Mouse (Mus musculus) embryo, embryonic 9.5 days (tissue): Measurements from ENCODE around the gene Hdac10.

Source experiments
- DNase-seq: peaks from one replicate; pipeline ENCODE4 v3.0.0-alpha.2; 2017; ENCODE audit errors: extremely low spot score

The Hdac10 gene

DNA sequence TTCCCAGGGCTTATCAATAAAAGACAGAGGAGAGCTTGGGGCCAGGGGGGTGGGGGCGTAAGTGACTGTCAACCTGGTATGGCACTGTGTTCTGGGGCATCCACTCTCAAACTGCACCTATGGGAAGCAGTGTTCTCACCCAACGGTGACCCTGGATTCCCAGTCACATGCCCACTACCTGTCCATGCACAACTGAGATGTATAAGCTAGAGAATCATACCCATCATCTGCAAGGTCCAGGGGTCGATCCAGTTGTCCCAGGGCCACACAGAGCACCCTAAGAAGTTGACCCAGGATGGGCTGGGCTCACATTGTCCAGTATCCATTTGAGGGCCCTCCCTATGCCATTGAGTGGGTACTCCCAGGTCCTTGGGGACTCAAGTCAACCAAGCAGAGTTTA lies 4.2 kb downstream of the Hdac10 start:
- DNase-seq: no peak

DNA sequence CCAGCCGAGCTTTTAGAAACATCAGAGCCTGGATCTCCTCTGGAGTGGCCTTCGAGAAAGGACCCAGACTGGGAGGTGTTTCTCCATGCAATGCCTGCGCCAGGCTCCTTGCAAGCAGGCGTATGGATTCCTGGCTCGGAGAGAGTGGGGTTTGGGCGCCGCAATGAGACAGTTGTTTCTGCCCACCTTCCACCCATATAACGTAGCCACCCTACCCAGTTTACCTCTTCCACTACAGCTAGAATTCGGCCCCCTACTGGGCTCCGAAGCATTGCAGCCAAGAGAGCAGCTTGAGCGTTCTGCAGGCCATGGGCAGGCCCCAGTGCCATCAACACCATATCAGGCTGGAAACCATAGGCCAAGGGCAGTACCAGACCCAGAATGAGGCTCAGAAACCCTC lies 4.9 kb downstream of the Hdac10 start:
- DNase-seq: peak; percentile 45

DNA sequence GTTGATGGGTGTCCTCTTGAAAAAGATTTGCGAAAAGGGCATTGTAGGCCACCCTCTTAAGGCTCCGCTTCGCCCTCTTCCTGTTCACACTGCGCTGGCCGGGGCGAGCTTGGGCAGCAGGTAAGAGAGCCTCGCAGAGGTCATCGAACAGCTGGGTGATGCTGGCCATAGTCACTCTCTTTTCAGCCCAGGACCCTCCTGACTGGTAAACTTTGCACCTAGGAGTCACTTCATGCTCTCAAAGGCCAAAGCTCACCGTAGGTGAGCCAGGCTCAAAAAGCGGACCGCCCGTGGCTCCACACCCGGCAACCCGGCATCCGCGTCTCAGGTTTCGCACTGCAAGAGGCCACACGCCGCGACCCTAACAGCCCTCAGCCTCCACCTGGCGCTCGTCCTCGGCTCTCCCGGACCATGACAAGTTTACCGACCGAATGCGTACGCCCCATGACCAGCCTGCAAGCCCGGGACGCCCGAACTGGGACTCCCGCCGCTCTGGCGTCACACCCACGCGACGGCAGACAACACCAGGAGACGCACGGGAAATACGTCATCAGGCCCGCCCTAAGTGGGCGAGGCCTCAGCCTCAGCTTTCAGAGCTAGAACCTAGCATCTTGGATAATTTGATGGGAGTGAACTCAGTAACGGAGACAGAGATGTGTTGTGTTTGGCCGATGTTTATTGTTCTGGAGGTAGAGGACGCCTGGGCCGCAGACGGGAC lies 5.7 kb downstream of the Hdac10 start, which contains the start of gene Tubgcp6:
TSS of gene Tubgcp6 (minus strand) at position 464 of the 718 bp plus-strand sequence.
- peak; percentile 93 for DNase-seq

DNA sequence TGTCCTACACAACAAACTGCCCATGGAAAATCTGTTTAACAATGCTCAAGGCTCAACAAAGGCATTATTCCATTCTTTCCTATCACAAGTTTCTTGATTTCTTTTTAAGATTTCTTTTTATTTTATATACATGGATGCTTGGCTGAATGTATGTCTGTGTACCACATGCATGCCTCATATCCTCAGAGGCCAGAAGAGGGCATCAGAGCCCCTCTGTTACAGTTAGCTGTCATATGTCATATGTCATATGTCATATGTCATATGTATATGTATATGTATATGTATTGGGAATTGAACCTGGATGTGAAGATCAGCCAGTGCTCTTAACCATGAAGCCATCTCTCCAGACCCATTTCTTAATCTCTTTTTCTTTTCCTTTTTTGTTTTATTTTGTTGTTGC lies 10.5 kb downstream of the Hdac10 start:
- DNase-seq: no peak

DNA sequence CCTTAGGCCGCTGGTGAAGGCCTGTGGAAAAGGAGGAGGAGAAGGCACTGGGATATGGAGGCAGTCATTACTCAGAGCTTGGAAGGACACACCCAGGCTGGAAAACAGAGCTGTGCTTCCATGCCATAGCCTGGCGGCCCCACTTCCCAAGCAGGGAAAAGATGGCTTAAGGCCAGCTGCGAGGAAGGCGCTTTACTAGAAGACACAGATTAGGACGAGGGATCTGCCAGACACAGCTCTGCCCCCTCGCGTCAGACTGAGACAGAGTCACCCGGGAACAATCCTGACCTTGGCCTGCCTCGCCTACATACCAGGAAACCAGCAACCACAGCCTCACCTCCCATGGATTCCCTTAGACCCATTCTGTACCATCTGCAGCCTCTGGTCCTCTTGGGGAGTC lies 18.4 kb downstream of the Hdac10 start:
- DNase-seq: no peak

DNA sequence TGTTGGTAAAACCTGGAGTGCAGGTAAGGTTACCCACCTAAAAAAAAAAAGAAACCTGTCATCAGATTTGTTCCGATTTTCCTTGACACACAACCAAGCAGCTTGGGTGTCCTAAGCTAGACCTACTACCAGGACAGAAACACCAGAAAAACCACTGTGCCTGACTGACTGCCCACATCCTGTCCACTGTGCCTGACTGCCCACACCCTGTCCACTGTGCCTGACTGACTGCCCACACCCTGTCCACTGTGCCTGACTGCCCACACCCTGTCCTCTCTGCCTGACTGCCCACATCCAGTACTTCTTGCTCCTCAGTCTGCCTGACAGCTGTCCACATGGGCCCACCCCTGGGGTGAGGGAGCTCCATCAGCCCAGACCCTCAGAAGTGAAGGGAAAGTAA lies 21.5 kb downstream of the Hdac10 start:
- no peak for DNase-seq

DNA sequence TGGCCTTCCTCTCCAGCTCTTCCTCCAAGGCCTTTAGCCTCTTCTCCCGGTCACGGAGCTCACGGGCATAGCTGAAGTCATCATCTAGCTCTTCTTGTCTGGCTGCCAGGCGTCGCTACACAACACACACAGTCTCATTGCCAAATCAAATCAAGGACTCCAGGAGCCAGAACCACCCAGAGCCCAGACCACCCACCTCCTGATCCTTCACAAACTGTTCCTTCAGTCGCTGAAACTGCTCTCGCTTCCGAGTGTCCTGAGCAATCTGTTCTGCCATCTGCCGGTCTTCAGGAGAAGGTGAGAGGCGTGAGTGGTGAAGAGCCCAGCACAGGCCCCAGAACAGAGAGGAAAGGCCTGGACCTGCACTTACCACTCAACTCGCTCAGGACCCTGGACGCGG lies 22.4 kb downstream of the Hdac10 start:
- DNase-seq: no peak

DNA sequence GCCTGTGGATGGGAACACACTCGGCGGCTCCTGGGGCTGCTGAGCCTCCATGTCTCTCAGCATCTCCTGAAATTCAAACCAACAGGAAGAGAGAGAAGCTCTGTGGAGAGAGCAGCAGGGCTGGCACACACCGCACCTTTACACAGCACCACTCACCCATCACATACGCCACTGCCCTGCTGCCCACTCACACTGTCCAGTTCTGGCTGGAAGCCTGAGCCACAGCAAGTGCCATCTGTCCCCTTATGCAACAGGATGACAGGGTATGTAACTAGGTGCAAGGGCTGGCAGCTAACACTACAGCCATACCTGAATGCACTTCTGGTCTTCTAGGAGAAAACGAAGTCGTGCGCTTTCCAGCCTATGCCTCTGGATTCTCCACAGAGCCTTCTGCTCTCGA lies 24.1 kb downstream of the Hdac10 start:
- DNase-seq: no peak

DNA sequence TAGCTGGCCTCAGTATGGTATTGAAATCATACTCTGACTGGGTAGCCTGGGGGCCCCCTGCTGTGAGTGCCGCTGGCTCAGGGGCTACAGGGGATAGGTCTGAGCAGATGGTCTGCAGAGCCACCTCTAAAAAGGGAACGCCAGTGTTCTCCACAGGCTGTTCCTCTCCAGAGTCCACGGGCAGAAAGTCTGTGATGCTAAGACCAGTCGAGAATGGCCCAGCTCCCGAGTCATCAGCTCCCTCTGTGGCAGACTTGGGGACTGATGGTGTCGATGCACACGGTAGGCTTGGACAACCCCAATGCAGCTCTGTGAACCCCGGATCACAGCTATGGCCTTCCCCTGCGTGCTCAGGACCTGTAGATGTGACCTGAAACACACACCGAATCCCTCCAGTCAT lies 24.6 kb downstream of the Hdac10 start:
- no peak for DNase-seq

DNA sequence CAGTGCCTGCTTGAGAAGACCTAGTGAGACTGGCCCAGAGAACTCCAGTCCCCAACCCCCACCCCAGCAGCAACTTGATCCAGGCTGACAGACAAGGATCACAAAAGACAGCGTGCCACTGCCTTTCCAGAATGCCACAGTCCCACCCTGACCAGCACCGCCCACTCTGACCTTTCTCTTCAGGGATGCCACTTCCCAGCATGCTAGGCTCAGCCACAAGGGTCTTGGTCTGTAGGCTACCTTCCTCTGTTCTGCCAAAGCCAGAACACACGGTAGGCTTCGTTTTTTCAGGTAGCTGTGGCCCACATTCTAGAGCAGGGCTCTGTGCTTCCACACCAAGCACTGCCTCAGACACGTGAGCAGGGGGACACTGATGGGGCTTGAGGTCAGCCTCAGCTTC lies 25.9 kb downstream of the Hdac10 start:
- no peak for DNase-seq

DNA sequence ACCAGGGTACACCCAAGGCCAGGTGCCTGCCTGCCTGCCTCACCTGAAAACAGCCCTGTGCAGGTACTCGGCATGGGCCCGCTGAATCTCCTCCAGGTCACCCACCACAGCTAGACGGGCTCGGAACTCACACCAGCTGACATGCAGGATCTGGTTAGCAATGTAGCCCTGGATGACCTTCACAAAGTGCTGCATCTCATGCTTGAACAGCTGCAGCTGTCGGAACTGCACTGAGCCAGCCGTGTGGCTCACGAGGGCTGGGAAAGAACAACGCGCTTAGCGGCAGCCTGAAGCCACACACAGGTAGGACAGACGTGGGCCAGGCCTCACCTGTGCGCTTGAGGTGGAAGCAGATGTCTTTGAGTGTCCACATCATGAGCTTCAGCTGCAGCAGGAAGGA lies 27.7 kb downstream of the Hdac10 start:
- no peak for DNase-seq

DNA sequence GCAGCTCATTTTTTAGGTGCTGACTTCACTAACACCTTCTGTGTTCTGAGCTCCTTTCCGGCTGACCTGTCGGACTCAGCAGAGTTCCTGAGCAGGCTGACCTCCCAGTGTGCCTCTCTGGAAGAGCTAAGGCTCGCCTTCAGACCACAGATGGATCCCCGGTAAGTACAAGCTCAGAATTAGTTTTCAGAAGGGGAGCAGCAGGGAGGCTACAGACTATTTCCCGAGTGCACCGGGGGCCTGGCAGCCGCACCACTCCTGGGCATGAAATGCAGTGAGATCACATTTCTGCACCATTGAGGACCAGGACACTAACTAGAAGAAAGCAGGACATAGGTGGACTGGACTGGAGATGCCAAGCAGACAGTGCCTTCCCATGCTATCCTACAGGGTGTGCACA lies 29.9 kb downstream of the Hdac10 start:
- no peak for DNase-seq

DNA sequence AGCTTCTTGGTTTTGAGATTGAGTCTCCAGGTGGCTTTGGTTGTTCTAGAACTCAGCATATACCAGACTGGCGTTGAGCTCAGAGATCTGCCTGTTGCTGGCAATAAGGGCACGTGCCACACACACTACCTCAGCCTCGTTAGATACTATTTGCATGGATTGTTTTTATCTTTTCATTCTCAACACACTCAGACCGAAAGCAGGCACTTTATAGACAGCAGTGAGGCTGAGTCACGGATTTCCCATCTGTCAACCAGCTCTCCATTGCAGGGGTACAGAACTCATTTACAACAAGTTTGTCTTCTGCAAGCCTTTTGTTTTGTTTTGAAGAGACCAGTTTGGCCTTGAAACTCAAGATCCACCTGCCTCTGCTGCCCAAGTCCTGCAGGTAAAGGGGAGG lies 31.1 kb downstream of the Hdac10 start:
- no peak for DNase-seq

DNA sequence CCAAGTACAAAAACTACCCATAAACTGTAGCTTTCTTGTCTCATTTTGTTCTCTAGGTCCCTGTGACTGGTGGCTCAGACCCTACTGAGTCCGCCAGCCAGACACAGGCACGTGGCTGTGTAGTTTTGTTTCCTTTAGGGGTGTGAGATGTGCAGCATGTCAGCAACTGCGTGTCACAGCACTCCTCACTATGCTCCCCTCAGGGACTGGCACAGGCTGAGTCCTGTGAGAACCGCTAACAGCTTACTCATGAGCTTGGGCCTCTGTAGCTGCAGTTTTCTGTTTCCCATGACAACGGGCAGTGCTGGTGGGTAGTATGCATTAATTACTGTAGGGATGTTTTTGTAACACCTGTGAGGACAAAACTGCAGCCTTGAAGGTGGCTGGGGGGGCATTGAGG lies 36.3 kb downstream of the Hdac10 start:
- DNase-seq: no peak

DNA sequence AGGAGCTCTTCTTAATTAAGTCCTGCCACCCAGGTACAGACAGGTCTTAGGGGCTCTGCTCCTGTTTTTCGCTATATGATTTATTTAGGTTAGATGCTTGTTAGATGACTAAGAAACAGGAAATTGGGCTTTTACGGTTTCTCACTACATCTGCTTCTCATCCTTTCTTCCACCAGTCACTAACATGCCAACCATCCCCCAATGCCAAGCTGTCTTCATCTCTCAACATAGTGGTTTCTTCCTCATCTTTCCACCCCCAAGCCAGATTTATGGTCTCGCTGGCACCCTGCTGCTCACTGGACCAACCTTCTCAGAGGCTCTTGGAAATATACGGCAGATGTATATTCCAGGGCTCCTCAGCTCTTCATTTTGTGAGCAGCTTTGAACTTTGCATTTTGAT lies 37.8 kb downstream of the Hdac10 start:
- DNase-seq: no peak

DNA sequence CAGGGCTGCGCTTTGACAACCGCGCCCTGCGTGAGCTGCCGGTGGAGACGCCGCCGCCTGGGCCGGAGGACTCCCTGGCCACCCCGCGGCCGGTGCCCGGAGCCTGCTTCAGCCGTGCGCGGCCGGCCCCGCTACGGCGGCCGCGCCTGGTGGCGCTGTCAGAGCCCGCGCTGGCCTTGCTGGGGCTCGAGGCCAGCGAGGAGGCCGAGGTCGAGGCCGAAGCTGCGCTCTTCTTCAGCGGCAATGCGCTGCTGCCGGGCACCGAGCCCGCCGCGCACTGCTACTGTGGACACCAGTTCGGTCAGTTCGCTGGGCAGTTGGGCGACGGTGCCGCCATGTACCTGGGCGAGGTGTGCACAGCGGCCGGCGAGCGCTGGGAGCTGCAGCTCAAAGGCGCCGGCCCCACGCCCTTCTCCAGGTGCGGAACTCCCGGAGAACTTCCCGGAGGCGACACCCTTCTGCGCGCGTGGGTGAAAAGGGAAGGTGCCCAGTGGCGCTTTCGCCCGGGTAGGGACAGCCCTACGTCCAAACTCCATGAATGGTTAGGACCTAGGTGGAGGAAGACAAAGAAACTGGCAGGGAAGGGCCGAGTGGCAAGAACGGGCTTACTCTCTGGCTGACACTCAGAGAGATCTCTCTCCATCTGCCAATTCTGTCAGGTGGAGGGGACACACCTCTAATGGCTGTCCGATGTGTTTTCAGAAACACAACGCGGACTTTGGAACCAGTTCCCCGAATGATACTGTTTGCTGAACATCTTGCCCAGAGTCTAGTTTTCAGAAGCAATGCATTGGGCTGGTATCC lies 39.0 kb downstream of the Hdac10 start:
- peak; percentile 29 for DNase-seq

DNA sequence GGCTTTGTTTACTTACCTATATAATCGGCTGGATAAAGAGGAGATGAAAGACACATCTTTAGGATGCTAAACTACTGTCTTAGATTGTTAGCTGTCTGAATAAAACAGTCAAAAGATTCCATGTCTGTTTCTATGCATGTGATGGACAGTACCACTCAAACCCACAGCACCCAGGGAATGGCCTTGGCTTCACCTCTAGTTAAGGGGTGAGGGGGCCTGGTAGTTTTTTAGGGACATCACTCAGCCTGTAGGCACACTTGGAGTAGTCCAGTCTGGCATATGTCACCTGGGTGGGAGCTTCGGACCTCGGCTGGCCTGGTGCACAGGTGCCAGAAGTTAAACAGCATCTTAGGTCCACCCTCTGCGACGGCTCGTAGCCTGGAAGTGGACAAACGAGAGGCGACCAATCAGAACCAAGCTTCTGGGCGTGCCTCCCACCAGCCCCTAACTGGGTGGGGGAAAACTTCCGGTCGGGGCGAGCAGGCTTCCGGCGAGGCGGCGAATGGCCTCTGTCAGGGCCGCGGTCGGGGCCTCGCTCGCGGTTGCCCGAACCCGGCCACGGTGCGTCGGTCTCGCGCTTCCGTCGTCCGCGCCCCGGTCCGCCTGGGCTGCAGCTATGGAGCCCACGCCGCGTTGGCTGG lies 39.8 kb downstream of the Hdac10 start, which contains the start of gene Selenoo:
TSS of gene Selenoo (plus strand) at position 478 of the 641 bp plus-strand sequence.
- DNase-seq: peak; percentile 85

DNA sequence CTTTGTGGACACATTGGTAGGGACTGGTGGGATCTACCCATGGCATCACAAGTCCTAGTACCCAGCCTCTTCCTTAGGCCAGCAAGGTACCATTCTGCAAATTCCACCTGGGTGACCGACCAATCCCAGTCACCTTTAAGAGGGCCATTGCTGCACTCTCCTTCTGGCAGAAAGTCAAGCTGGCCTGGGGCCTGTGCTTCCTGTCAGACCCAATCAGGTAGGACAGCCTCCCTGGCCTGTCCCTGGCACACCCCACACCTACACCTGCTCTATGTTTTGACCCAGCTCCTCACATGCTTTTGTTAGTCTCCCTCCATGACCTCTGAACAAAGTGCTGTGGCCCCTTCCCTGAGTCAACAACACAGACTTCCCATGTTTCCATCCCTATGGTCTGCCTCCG lies 43.7 kb downstream of the Hdac10 start:
- DNase-seq: no peak

DNA sequence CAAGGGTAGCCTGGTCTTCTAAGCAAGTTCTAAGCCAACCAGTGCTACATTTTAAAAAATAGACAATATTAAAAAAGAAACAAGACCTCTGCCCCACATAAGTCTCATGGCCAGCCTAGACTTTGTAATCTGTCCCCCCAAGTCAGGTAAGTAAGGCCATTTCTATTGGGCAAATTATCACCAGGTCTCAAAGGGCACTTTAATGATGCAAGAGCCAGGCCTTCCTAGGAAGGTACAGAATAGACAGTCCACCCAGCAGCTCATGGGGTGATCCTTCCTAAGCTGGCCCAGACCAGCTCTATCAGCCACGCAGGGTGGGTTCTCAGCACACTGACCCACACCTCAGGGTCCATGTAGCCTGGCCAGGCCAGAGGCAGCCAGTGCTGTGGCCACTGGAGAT lies 44.6 kb downstream of the Hdac10 start:
- no peak for DNase-seq

DNA sequence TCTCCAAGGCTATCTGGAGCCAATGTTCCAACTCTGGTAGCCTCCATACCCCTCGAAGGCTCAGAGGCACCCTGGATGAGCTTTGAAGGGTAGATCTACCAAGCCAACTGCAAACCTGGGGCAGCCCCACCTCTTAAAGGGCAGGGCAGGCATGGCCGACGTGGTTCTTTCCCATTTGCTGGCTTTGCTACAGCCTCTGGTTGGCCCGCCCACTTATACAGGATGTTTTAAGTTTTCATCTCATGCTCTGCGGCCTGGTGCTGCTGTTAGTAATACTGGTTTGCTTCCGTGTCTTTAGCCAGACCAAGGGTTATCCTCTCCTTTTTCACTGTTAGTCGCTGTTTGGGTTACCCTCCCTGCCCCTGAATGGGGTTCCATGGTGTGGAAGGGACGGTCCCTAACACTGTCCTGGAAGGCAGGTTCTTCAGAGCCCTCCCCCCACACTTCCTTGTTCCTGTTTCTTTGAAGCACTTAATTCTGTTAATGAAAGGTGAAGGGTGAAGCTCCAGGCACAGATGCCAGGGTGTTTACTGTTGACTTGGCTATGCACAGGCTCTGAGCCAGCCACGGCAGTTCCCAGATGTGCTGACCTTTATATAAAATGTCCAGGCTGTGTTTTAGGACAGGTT lies 50.2 kb downstream of the Hdac10 start:
- no peak for DNase-seq

DNA sequence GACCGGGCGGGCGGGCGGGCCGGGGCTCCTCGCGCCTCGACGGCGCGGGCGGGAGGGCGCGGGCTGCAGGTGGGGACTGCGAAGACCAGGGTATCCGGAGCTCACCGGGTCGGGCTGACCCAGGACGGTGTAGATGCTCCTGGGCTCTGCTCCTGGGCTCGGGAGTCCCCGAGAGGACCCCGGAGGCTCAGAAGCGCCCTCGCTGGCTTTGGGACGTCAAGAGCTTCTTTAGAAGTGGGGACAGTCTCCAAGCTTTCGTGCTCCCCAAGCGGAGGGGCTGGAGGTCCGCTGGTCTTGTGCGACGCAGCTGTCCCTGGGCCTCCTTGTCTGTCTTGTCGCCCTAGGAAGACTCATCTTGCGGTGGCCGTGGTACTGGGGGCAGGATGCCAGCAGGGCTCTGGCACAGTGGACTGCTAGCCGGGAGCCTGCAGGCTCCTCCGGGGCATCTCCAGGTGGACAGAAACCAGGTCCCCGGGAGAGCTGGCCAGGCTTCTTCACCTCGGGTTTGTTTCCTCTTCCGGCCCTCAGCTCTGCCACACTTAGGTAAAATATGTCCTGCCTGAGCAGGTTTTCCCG lies 52.3 kb downstream of the Hdac10 start:
- DNase-seq: peak; percentile 64
